Mouse (Mus musculus): ENCODE measurements around the gene Enox1. TPM values are rescaled to one million over a fixed set of nuclear protein-coding genes. Genes with fewer than 3 reads are reported as not detected.

Enox1 gene
- polyA plus RNA-seq, 1 experiment from 2014 or later, result 6.2 TPM

DNA sequence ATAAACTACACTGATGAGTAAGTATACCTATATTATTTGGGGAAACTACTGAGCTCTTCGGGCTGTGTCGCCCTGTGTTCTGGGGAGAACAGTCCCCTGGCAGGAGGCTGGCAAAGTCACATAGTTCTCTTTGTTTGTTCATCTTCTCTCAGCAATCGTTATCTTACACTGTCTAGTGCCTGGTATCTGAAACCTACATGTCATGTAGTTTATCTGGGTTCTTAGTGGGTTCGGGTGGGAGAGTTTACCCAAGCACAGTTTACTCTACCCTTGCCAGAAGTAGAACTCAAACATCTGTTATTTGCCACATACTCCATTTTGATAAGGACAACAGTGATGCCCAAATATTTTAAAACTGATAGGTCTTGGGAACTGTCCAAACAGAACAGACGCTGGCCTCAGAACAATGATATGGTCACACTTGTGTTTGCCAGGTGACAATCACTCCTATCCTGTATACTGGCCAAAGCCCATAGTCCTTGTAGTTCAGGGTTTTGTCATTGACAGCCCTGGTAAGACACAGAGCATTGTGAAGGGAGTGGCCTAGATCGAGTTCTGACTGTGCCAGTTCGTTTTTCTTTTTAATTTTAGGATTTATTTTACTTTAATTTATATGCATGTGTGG, 401.0 kb downstream of the Enox1 start:
- WGBS, result 67% methylated on average over 7 of the region's 7 CpGs
- DNase-seq (ENCODE audit: low spot score) (no peak), ATAC-seq (replicated peaks; ENCODE audit: low FRiP score, low TSS enrichment, low read depth) (no peak)
- Histone ChIP-seq H3K36me3 (ENCODE audit: control insufficient read depth, insufficient read depth, low read length) (no peaks in the 10 kb centered on the region), H3K4me3 (ENCODE audit: low read depth, low read length) (no peak overlapping the region), H3K27me3 (replicated peaks; ENCODE audit: control insufficient read depth, insufficient read depth, low read length) (no peaks in the 10 kb centered on the region), H3K4me2 (ENCODE audit: low read length) (no peak overlapping the region), H3K27ac (ENCODE audit: low read depth) (no peak overlapping the region), H3K9ac (ENCODE audit: low read length) (no peak overlapping the region), H3K9me3 (ENCODE audit: control insufficient read depth, low read length) (no peaks in the 10 kb centered on the region), H3K4me1 (replicated peaks; ENCODE audit: control insufficient read depth, insufficient read depth, low read length) (0 out of 2 replicates have a peak, but pooled peaks cover 2% of the 10 kb centered on the region)

GRCm38 (mm10) chr14:77558910-77559309, 402.3 kb downstream of the Enox1 start:
- WGBS, result 97% methylated on average over 3 of the region's 3 CpGs
- Histone ChIP-seq H3K4me2 (ENCODE audit: low read length) (no peak overlapping the region), H3K27ac (ENCODE audit: low read depth) (no peak overlapping the region), H3K4me3 (ENCODE audit: low read depth, low read length) (no peak overlapping the region), H3K4me1 (replicated peaks; ENCODE audit: control insufficient read depth, insufficient read depth, low read length) (0 out of 2 replicates have a peak, but pooled peaks cover 2% of the 10 kb centered on the region), H3K27me3 (replicated peaks; ENCODE audit: control insufficient read depth, insufficient read depth, low read length) (no peaks in the 10 kb centered on the region), H3K9me3 (ENCODE audit: control insufficient read depth, low read length) (no peaks in the 10 kb centered on the region), H3K9ac (ENCODE audit: low read length) (no peak overlapping the region), H3K36me3 (ENCODE audit: control insufficient read depth, insufficient read depth, low read length) (no peaks in the 10 kb centered on the region)
- peak; percentile 15 for DNase-seq (ENCODE audit: low spot score)
- no peak for ATAC-seq (replicated peaks; ENCODE audit: low FRiP score, low TSS enrichment, low read depth)

DNA sequence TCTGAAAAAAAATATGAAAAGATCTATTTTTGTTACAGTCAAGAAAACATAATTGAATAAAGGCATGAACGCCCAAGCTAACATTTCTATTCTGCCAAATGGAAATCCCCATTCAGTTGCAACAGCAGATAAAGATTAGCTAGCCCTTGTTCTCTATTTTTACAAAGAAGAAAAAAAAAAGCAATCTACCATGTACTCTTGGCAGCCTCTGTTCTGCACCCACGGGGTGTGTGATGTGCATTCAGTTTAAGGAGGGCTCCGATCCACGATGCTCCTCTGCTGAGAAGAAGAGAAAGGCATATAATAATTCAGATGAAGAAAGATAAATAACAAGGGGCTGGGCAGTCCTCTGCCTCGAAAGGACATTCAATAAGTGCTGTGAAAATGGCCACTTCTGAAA, 403.2 kb downstream of the Enox1 start:
- no peaks in the 10 kb centered on the region for H3K27me3 ChIP-seq (replicated peaks; ENCODE audit: control insufficient read depth, insufficient read depth, low read length)
- H3K9ac ChIP-seq (ENCODE audit: low read length), result no peak overlapping the region
- H3K4me3 ChIP-seq (ENCODE audit: low read depth, low read length), result no peak overlapping the region
- H3K4me2 ChIP-seq (ENCODE audit: low read length), result no peak overlapping the region
- no peaks in the 10 kb centered on the region for H3K36me3 ChIP-seq (ENCODE audit: control insufficient read depth, insufficient read depth, low read length)
- 0 out of 2 replicates have a peak, but pooled peaks cover 2% of the 10 kb centered on the region for H3K4me1 ChIP-seq (replicated peaks; ENCODE audit: control insufficient read depth, insufficient read depth, low read length)
- DNase-seq (ENCODE audit: low spot score) (no peak), ATAC-seq (replicated peaks; ENCODE audit: low FRiP score, low TSS enrichment, low read depth) (no peak)
- no peak overlapping the region for H3K27ac ChIP-seq (ENCODE audit: low read depth)
- 65% methylated on average over 5 of the region's 5 CpGs for WGBS
- H3K9me3 ChIP-seq (ENCODE audit: control insufficient read depth, low read length), result no peaks in the 10 kb centered on the region

GRCm38 (mm10) chr14:77561808-77562583, 405.4 kb downstream of the Enox1 start:
- Histone ChIP-seq H3K4me1 (replicated peaks; ENCODE audit: control insufficient read depth, insufficient read depth, low read length) (0 out of 2 replicates have a peak, but pooled peaks cover 2% of the 10 kb centered on the region), H3K27me3 (replicated peaks; ENCODE audit: control insufficient read depth, insufficient read depth, low read length) (no peaks in the 10 kb centered on the region), H3K9me3 (ENCODE audit: control insufficient read depth, low read length) (no peaks in the 10 kb centered on the region), H3K4me3 (ENCODE audit: low read depth, low read length) (no peak overlapping the region), H3K27ac (ENCODE audit: low read depth) (no peak overlapping the region), H3K9ac (ENCODE audit: low read length) (no peak overlapping the region), H3K36me3 (ENCODE audit: control insufficient read depth, insufficient read depth, low read length) (no peaks in the 10 kb centered on the region), H3K4me2 (ENCODE audit: low read length) (no peak overlapping the region)
- peak; percentile 42 for DNase-seq (ENCODE audit: low spot score)
- ATAC-seq (replicated peaks; ENCODE audit: low FRiP score, low TSS enrichment, low read depth), result no peak
- 39% methylated on average over 6 of the region's 6 CpGs for WGBS

DNA sequence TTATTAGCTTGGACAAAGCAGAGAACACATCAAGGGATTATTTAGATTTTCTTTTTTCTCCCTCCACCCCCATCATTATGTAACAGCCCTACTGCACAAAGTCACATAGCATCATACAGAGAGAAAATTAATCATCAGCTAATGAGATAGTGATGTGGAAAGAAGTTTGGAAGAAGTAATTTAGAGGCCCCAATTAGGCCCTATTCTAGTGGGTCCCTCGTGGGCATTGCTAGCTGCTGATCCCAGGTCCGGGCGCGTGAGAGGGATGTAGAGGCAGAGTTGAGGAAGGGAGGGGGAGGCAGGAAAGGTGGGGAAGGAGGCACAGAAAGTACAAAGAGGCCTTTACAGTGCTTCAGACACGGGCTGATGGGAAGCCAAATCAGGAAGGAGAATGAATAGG, 407.4 kb downstream of the Enox1 start:
- Histone ChIP-seq H3K9me3 (ENCODE audit: control insufficient read depth, low read length) (no peaks in the 10 kb centered on the region), H3K4me3 (ENCODE audit: low read depth, low read length) (no peak overlapping the region), H3K4me1 (replicated peaks; ENCODE audit: control insufficient read depth, insufficient read depth, low read length) (0 out of 2 replicates have a peak, but pooled peaks cover 2% of the 10 kb centered on the region), H3K9ac (ENCODE audit: low read length) (no peak overlapping the region), H3K27me3 (replicated peaks; ENCODE audit: control insufficient read depth, insufficient read depth, low read length) (no peaks in the 10 kb centered on the region), H3K36me3 (ENCODE audit: control insufficient read depth, insufficient read depth, low read length) (no peaks in the 10 kb centered on the region), H3K4me2 (ENCODE audit: low read length) (no peak overlapping the region), H3K27ac (ENCODE audit: low read depth) (no peak overlapping the region)
- WGBS, result 81% methylated on average over 5 of the region's 5 CpGs
- DNase-seq (ENCODE audit: low spot score), result peak; percentile 6
- no peak for ATAC-seq (replicated peaks; ENCODE audit: low FRiP score, low TSS enrichment, low read depth)

- Histone ChIP-seq H3K4me2 (ENCODE audit: low read length) (no peak overlapping the region), H3K27ac (ENCODE audit: low read depth) (no peak overlapping the region), H3K9me3 (ENCODE audit: control insufficient read depth, low read length) (no peaks in the 10 kb centered on the region), H3K27me3 (replicated peaks; ENCODE audit: control insufficient read depth, insufficient read depth, low read length) (no peaks in the 10 kb centered on the region), H3K9ac (ENCODE audit: low read length) (no peak overlapping the region), H3K4me1 (replicated peaks; ENCODE audit: control insufficient read depth, insufficient read depth, low read length) (no peaks in the 10 kb centered on the region), H3K36me3 (ENCODE audit: control insufficient read depth, insufficient read depth, low read length) (no peaks in the 10 kb centered on the region), H3K4me3 (ENCODE audit: low read depth, low read length) (no peak overlapping the region)
- 79% methylated on average over 2 of the region's 2 CpGs for WGBS
- ATAC-seq (replicated peaks; ENCODE audit: low FRiP score, low TSS enrichment, low read depth) (no peak), DNase-seq (ENCODE audit: low spot score) (peak; percentile 10)
Measured at GRCm38 (mm10) chr14:77567120-77567519, 410.6 kb downstream of the Enox1 start.

DNA sequence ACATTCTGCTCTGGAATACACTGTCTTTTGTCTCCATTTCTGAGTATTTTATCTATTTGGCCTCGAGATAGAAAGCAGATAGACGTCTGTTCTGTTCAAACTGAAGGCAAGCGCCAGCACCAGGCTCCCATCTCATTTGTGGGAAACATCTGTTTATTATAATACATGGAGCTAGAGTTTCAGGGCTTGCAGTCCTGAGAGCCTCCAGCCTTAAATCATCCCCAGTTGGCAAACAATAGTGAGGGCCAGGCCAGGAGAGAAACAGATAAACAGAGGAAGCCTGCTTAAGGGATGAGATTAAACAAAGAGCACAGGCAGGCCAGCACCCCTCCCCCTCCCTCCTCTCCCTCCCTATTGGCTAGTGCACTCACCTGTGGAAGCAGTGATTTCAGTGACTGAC, 417.9 kb downstream of the Enox1 start:
- no peak for DNase-seq (ENCODE audit: low spot score)
- Histone ChIP-seq H3K9me3 (ENCODE audit: control insufficient read depth, low read length) (no peaks in the 10 kb centered on the region), H3K27me3 (replicated peaks; ENCODE audit: control insufficient read depth, insufficient read depth, low read length) (no peaks in the 10 kb centered on the region), H3K4me3 (ENCODE audit: low read depth, low read length) (no peak overlapping the region), H3K27ac (ENCODE audit: low read depth) (no peak overlapping the region), H3K36me3 (ENCODE audit: control insufficient read depth, insufficient read depth, low read length) (no peaks in the 10 kb centered on the region), H3K4me1 (replicated peaks; ENCODE audit: control insufficient read depth, insufficient read depth, low read length) (no peaks in the 10 kb centered on the region), H3K4me2 (ENCODE audit: low read length) (no peak overlapping the region), H3K9ac (ENCODE audit: low read length) (no peak overlapping the region)
- 9% methylated on average over 3 of the region's 3 CpGs for WGBS
- 0 out of 2 replicates have a peak, but pooled peaks have one; percentile 58 for ATAC-seq (replicated peaks; ENCODE audit: low FRiP score, low TSS enrichment, low read depth)

DNA sequence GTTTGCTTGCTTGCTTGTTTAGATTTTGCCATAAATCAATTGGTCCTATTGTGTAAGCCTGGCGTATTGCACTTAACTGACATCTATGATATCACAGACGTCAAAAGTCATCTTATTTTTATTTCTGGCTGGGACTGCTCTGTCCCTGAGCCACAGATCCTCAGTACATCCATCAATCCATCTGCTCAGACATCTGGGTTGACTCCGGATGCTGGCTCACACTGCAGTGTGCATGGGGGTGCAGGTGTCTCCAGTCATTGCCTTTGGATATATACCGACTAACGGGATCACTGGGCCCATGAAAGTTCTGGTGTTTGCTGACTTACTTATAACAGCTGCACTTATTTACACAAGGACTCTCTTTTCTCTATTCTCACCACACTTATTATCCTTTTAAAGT, 419.8 kb downstream of the Enox1 start:
- no peak overlapping the region for H3K9ac ChIP-seq (ENCODE audit: low read length)
- no peaks in the 10 kb centered on the region for H3K36me3 ChIP-seq (ENCODE audit: control insufficient read depth, insufficient read depth, low read length)
- H3K4me3 ChIP-seq (ENCODE audit: low read depth, low read length), result no peak overlapping the region
- H3K27ac ChIP-seq (ENCODE audit: low read depth), result no peak overlapping the region
- H3K9me3 ChIP-seq (ENCODE audit: control insufficient read depth, low read length), result no peaks in the 10 kb centered on the region
- H3K4me1 ChIP-seq (replicated peaks; ENCODE audit: control insufficient read depth, insufficient read depth, low read length), result peaks cover 7% of the 10 kb centered on the region; the same call in 1 of the 2 replicates
- 72% methylated on average over 5 of the region's 5 CpGs for WGBS
- no peaks in the 10 kb centered on the region for H3K27me3 ChIP-seq (replicated peaks; ENCODE audit: control insufficient read depth, insufficient read depth, low read length)
- no peak overlapping the region for H3K4me2 ChIP-seq (ENCODE audit: low read length)
- ATAC-seq (replicated peaks; ENCODE audit: low FRiP score, low TSS enrichment, low read depth), result no peak
- DNase-seq (ENCODE audit: low spot score), result no peak

All from intestine, embryonic 14.5 days (tissue).